Mouse (Mus musculus) kidney, postnatal 25 days (tissue): ENCODE results near the gene Kcnb1.
A peak's percentile ranks its signal among the peaks of the same experiment; 100 is the strongest.

ENCODE experiments used
- DNase-seq, 2 experiments: peaks; one replicate each; pipeline ENCODE4 v3.0.0; 2021; ENCODE audit warnings: mixed read lengths in 2 of 2

Kcnb1 gene

GRCm38 (mm10) chr2:167203505-167204166, 13.7 kb upstream of the Kcnb1 start:
- DNase-seq = no peak

GRCm38 (mm10) chr2:167201463-167202291, 11.7 kb upstream of the Kcnb1 start:
- DNase-seq = peak; percentile 53 to 61

GRCm38 (mm10) chr2:167198660-167199427, 8.9 kb upstream of the Kcnb1 start:
- no peak for DNase-seq

GRCm38 (mm10) chr2:167193361-167193760, 3.4 kb upstream of the Kcnb1 start:
- DNase-seq = no peak

- peak; percentile 37 to 73 for DNase-seq
These were observed 472 bp downstream of the Kcnb1 start for GRCm38 (mm10) chr2:167189291-167190075.

GRCm38 (mm10) chr2:167188315-167189207, 1.4 kb downstream of the Kcnb1 start:
- peak; percentile 85 to 89 for DNase-seq

- no peak for DNase-seq
These were observed 2.8 kb downstream of the Kcnb1 start for GRCm38 (mm10) chr2:167187119-167187518.

GRCm38 (mm10) chr2:167186544-167186943, 3.4 kb downstream of the Kcnb1 start:
- no peak for DNase-seq

GRCm38 (mm10) chr2:167186003-167186402, 4.0 kb downstream of the Kcnb1 start:
- no peak for DNase-seq

GRCm38 (mm10) chr2:167185432-167185831, 4.5 kb downstream of the Kcnb1 start:
- no peak for DNase-seq

GRCm38 (mm10) chr2:167181662-167182389, 8.1 kb downstream of the Kcnb1 start:
- no peak for DNase-seq

- no peak for DNase-seq
These were observed 8.9 kb downstream of the Kcnb1 start for GRCm38 (mm10) chr2:167181096-167181495.

GRCm38 (mm10) chr2:167179301-167179700, 10.7 kb downstream of the Kcnb1 start:
- no peak for DNase-seq

- DNase-seq = no peak
These were observed 12.7 kb downstream of the Kcnb1 start for GRCm38 (mm10) chr2:167177231-167177641.

- peak; percentile 17 to 44 for DNase-seq
These were observed 14.7 kb downstream of the Kcnb1 start for GRCm38 (mm10) chr2:167175284-167175683.

- peak; percentile 24 to 67 for DNase-seq
These were observed 16.7 kb downstream of the Kcnb1 start for GRCm38 (mm10) chr2:167173051-167173875.

- DNase-seq = peak; percentile 43 to 53
These were observed 22.3 kb downstream of the Kcnb1 start for GRCm38 (mm10) chr2:167167515-167168212.

GRCm38 (mm10) chr2:167163600-167163999, 26.4 kb downstream of the Kcnb1 start:
- no peak for DNase-seq

- no peak for DNase-seq
These were observed 26.8 kb downstream of the Kcnb1 start for GRCm38 (mm10) chr2:167163134-167163533.
